Mouse (Mus musculus) olfactory bulb, adult 2 months (tissue): ENCODE measurements around the gene Fignl2.

ENCODE experiments used
- CTCF ChIP-seq: fragments of 200-500 bp; IDR thresholded peaks from 2 replicates; pipeline ENCODE4 v1.5.1; 2012; ENCODE audit warnings: low read depth, mild to moderate bottlenecking, low read length, moderate library complexity; ENCODE audit not compliant: insufficient read depth
- POLR2A ChIP-seq: fragments of 200-500 bp; IDR thresholded peaks from 2 replicates; pipeline ENCODE4 v1.6.1; 2012; ENCODE audit warnings: mild to moderate bottlenecking, low read depth, low read length, moderate library complexity; ENCODE audit not compliant: insufficient read depth

DNA sequence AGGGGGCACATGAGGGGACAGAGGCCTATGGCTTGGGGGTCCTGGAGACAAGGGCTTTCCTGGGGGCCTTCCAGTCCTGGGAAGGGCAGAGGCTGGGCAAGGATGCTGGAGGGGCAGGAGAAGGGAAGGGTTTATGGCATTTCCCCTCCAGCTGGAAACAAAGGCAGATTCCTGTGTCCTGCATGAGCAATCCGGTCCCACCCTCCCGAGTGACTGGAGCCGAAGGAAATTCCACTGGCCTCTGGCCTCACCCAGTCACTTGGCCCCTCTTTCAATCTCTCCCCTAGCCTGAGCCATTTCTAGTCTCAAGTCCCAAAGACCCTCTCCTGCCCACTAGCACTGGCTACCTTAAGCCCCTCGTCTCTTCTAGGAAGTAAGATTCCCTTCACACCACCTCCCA is 44.8 kb upstream of the Fignl2 start:
- no peak for TF ChIP-seq POLR2A
- TF ChIP-seq CTCF, result no peak
